Mouse (Mus musculus): ENCODE data around the gene Nek9. TPM values are rescaled to one million over a fixed set of nuclear protein-coding genes. Genes with fewer than 3 reads are reported as not detected.

Nek9 gene
- 15.3 and 21.7 TPM in 2 replicates for polyA plus RNA-seq (2012; rRNA removed)

DNA sequence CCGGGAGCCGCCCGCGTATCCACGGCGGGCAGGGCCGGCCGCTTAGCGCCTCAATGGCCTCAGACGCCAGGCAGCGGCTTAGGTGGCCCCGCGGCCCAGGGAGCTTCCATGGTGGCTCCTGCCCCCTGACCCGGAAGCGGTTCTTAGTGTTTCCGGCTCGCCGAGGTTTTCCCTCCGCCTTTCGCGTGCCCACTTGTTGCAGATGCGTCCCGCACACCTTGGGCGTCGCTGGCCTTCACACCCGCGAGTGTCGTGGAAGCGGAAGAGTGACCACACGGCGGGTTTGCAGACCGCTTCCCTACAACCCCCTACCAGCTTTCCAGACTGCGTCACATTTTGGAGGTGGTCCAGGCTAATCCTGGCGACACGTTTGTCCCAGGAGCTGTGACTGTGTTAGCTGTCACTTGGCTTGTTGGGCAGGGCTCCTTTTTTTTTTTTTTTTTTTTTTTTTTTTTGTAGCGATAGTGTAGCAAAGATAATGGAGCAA, at the start of gene Nek9:
Gene Nek9 (minus strand): TSS at position 120 of the 487 bp plus-strand sequence.
- peak; percentile 79 for DNase-seq (ENCODE audit: low read depth, low spot score)
- under 1% methylated on average over 36 of the region's 36 CpGs for WGBS

DNA sequence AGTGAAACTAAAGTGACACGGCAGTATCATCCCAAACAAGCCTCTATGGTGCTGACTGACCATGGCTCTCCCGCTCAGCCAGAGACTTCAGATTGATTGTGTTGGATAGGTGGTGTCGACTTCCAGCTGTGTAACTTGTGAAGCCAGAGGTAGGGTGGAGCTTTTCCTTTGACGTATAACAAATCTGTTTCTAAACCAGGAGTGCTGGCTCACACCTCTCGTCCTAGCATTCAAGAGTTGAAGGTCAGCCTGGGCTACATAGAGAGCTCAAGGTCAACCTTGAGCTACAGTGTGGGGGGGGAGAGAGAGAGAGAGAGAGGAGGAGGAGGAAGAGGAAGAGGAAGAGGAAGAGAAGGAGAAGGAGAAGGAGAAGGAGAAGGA, 46.8 kb upstream of the Nek9 start:
- WGBS, result 61% methylated on average over 5 of the region's 5 CpGs
- no peak for DNase-seq (ENCODE audit: low read depth, low spot score)

GRCm38 (mm10) chr12:85385329-85385994, 46.3 kb upstream of the Nek9 start:
- WGBS, result 59% methylated on average over 10 of the region's 10 CpGs
- DNase-seq (ENCODE audit: low read depth, low spot score), result no peak

GRCm38 (mm10) chr12:85382761-85383680, 43.9 kb upstream of the Nek9 start:
- no peak for DNase-seq (ENCODE audit: low read depth, low spot score)
- WGBS, result 75% methylated on average over 14 of the region's 14 CpGs

DNA sequence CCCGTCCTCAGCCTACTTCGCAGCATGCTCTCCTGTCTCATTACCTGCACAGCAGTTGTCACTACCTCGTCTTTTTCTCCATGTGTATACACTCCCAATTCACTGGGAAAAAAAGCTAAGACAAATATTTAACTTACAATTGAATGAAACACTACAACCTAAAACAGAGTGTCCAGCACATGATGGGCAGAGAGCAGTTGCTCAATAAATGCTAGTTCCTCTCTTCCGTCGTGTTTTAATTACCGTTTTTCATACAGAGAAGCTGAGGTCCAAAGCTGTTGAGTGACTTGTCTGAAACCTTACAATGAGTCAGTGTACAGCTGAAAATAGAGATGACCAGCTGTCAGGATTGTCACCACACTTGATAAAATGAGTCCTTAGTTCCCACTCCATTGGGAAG, 42.4 kb upstream of the Nek9 start:
- WGBS, result 69% methylated on average over 6 of the region's 6 CpGs
- no peak for DNase-seq (ENCODE audit: low read depth, low spot score)

DNA sequence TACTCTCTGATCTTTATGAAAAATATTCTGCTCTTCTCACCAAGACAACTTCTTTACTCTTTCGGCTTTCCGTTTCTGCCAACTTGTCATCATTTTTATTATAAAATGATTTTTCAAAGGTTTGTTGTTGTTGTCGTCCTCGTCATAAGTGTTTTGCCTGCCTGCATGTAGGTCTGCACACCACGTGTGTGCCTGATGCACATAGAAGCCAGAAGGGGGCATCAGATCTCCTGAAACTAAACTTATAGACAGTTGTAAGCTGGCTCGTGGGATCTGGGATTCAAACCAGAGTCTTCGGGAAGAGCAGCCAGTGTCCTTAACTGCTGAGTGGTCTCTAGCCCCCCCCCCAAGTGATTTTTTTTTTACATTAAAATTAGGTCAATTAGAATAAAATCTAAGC, 41.8 kb upstream of the Nek9 start:
- no peak for DNase-seq (ENCODE audit: low read depth, low spot score)
- 90% methylated on average over 7 of the region's 7 CpGs for WGBS

GRCm38 (mm10) chr12:85380308-85380707, 41.1 kb upstream of the Nek9 start:
- WGBS, result 32% methylated on average over 1 of the region's 1 CpGs

GRCm38 (mm10) chr12:85378271-85378670, 39.1 kb upstream of the Nek9 start:
- no peak for DNase-seq (ENCODE audit: low read depth, low spot score)
- WGBS, result 88% methylated on average over 2 of the region's 2 CpGs

More at GRCm38 (mm10) chr12:85380308-85380707, 41.1 kb upstream of the Nek9 start:
- DNase-seq (ENCODE audit: low read depth, low spot score), result no peak

DNA sequence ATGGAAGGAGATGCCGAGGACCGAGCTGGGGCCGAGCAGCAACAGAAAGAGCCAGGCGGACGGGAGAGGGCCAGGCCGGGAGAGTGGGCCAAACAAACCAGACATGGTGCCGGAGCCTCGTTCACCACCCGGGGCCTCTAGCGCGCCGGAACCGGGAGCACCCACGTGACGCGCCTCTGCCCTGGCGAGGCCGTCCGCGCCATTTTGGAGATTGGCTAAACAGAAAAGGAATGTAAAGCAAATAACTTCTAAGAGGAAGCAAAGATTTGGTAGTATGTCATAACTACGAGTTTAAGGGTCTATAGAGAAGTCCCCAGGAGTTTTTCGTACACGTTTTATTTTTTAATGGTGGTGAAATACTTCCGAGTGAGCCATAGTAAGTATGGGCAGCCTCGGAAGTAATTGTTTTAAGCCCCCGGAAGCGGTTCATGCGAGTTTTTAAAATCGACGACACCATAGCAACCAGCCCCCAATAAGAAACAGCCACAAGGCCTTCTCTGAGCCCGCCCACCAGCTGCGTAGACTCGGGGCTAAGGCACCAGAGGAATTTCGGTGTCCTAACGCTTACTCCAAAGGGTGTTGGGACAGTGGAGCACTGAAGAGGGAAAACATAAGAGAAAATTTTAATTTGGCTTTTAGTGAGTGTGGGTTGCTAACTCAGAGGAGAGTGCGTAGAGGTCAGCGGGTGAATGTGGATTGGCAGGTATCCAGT, 35.6 kb upstream of the Nek9 start, which contains the start of gene Tmed10:
Gene Tmed10 (minus strand): TSS at position 287 of the 712 bp plus-strand sequence.
- DNase-seq (ENCODE audit: low read depth, low spot score), result peak; percentile 87
- under 1% methylated on average over 37 of the region's 37 CpGs for WGBS

- no peak for DNase-seq (ENCODE audit: low read depth, low spot score)
- under 1% methylated on average over 53 of the region's 53 CpGs for WGBS
These were observed 34.7 kb upstream of the Nek9 start for GRCm38 (mm10) chr12:85373591-85374560.

GRCm38 (mm10) chr12:85372068-85372665, 33.0 kb upstream of the Nek9 start:
- WGBS, result 29% methylated on average over 8 of the region's 8 CpGs
- DNase-seq (ENCODE audit: low read depth, low spot score), result no peak

DNA sequence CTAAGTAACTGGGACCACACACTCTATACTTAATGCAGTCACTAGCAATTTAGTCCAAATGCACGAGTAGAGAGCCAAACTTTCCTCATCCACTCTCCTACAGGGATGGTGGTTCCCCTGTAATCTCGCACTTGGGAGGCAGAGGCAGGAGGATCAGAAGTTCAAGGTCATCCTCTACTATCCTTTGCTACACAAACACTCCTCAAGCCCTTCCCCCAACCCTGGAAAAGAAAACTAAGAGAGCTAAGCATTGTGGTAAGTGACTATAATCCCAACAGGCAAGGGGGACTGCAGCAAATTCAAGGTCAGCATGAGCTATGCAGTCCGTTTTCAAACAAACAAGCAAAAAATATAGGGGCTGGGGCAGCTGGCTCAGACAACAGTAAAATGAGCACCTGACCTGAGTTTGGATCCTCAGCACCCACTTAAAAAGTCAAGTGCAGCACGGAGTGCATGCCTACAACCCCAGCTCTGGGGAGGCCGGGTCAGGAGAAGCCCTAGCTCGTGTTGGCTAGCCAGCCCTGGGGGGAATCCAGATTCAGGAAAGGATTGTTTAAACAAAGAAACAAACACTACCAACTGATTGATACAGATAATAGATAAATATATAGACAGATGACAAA, 29.4 kb upstream of the Nek9 start:
- 59% methylated on average over 6 of the region's 6 CpGs for WGBS
- DNase-seq (ENCODE audit: low read depth, low spot score), result no peak

DNA sequence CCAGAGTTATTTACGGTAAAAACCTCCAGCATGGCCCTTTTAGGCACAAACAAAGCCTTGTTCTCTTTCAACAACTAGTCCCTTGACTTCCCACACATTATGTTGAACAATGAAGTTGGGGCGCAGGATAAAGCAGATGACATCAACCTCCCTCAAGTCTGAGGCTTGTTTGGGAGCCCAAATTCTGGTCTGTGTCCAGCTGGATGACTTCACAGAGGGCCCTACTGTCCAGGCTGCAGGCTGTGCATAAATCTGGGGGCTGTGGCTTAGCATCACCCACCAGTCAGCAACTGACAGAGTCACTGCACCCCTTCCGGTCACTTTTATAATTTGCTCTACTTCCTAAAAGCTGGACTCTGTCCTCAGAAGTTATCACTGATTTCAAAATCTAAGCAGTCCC, 27.1 kb upstream of the Nek9 start:
- WGBS, result 60% methylated on average over 3 of the region's 3 CpGs
- no peak for DNase-seq (ENCODE audit: low read depth, low spot score)

GRCm38 (mm10) chr12:85362510-85362909, 23.3 kb upstream of the Nek9 start:
- 35% methylated on average over 4 of the region's 4 CpGs for WGBS
- no peak for DNase-seq (ENCODE audit: low read depth, low spot score)

DNA sequence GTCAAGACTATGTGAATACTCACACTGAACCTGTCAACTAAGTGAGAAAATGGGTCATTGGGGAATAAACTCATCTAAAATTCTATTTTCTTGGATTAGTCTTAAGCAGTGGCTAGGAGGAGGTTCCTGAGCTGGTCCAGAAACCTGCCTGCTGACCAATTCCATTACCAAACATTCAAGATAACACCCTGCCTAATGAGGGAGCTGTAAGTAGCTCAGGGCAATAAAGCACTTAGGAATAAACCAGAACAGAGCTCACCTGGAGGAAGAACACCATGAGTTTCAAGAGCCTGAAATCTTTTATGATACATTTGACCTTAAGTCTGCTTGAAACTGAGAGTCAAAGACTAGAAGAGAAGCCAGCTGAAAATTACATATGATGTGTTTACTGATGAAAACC, 22.4 kb upstream of the Nek9 start:
- no peak for DNase-seq (ENCODE audit: low read depth, low spot score)

DNA sequence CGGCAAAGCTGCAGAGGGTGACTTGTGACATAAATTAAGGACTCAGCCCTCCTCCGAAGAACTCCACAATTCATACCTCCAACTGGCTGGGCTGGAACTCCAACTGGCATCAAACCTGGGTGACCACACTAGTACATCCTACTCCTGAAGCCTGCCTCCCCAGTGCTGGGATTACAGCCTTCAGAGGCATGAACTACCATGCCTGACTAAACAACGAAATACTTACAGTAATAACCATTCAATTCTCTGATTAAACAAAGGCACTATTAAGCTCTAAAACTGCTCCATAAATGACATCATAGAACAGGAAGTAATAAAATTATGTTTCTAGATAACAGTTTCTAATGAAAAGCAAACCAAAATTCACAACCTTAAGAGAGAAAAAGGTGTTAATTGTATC, 22.0 kb upstream of the Nek9 start:
- WGBS, result 35% methylated on average over 3 of the region's 3 CpGs
- DNase-seq (ENCODE audit: low read depth, low spot score), result no peak

GRCm38 (mm10) chr12:85354061-85354460, 14.9 kb upstream of the Nek9 start:
- 78% methylated on average over 3 of the region's 3 CpGs for WGBS
- DNase-seq (ENCODE audit: low read depth, low spot score), result no peak
